Mouse (Mus musculus): ENCODE results near the gene Zfp398. TPM values are rescaled to one million over a fixed set of nuclear protein-coding genes. Genes with fewer than 3 reads are reported as not detected.
A peak's percentile ranks its signal among the peaks of the same experiment; 100 is the strongest.

Zfp398 gene
- total and polyA plus RNA-seq, 3 experiments, result 1.5 to 4.6 (median 2.2) TPM

- in situ Hi-C loops (cut with MboI; ENCODE audit: low pct_ligation_motif_present, low pct_unique_long_range_greater_than_20kb, low sequenced_read_pairs) (no loop called here), dilution Hi-C loops (cut with MboI; ENCODE audit: extremely low pct_ligation_motif_present, extremely low pct_unique_long_range_greater_than_20kb, low sequenced_read_pairs) (no loop called here)
- no peak for DNase-seq (ENCODE audit: extremely low read depth)
- H3K79me2 ChIP-seq (replicated peaks; ENCODE audit: control insufficient read depth, extremely low read depth, insufficient read depth, poor library complexity, severe bottlenecking), result peaks cover 28% of the 10 kb centered on the region
- TF ChIP-seq IRF4 (IDR thresholded peaks at IDR 0.05; ENCODE audit: low read depth, low read length), result no peak
- no peak; the same call in 1 of the 2 replicates for TF ChIP-seq CHD1 (IDR thresholded peaks at IDR 0.05; ENCODE audit: low read depth, low read length)
- TF ChIP-seq ELF1 (IDR thresholded peaks at IDR 0.05; ENCODE audit: low read depth, low read length), result no peak
- peak; percentile 43 for TF ChIP-seq TBP (conservative IDR thresholded peaks at IDR 0.05; ENCODE audit: low read depth, low read length)
- TF ChIP-seq NRF1 (IDR thresholded peaks at IDR 0.05; ENCODE audit: low read depth, low read length), result no peak
- H3K9ac ChIP-seq (ENCODE audit: insufficient read depth, low read depth), result peak overlapping the region; percentile 100
- H3K4me1 ChIP-seq (ENCODE audit: control insufficient read depth in 1 of 2, insufficient read depth in 2 of 2), result peaks cover 3 to 30% of the 10 kb centered on the region in 2 experiments; a peak in 3 of 4 replicates
- no peaks in the 10 kb centered on the region for H3K36me3 ChIP-seq (replicated peaks in 1 of 2; ENCODE audit: control insufficient read depth in 1 of 2, insufficient read depth in 1 of 2, low read length in 1 of 2)
- H3K4me2 ChIP-seq (ENCODE audit: insufficient read depth, low read depth, poor library complexity, severe bottlenecking), result peak overlapping the region; percentile 85
- H3K4me3 ChIP-seq (replicated peaks in 1 of 3; ENCODE audit: low read depth in 2 of 3, low read length in 2 of 3, poor library complexity in 1 of 3), result peak overlapping the region; percentile 74 to 100 (median 88)
- peak overlapping the region; percentile 97; the same call in 1 of the 2 replicates for H3K27ac ChIP-seq (ENCODE audit: insufficient read depth, low read depth)
- no peaks in the 10 kb centered on the region for H3K9me3 ChIP-seq (replicated peaks; ENCODE audit: low read length)
- no peaks in the 10 kb centered on the region for H3K27me3 ChIP-seq (replicated peaks)
These were observed 84.4 kb downstream of the Zfp398 start for GRCm38 (mm10) chr6:47919646-47920446.

- dilution Hi-C loops (cut with MboI; ENCODE audit: extremely low pct_ligation_motif_present, extremely low pct_unique_long_range_greater_than_20kb, low sequenced_read_pairs), result no loop called here
- peak within 1 kb of the TSS; percentile 91 for H3K4me2 ChIP-seq (ENCODE audit: insufficient read depth, low read depth, poor library complexity, severe bottlenecking)
- TF ChIP-seq CHD1 (IDR thresholded peaks at IDR 0.05; ENCODE audit: low read depth, low read length) (no peak), MAFK (IDR thresholded peaks at IDR 0.05; ENCODE audit: insufficient replicate concordance, low read length) (no peak), EP300 (IDR thresholded peaks at IDR 0.05; ENCODE audit: low read length) (no peak), HCFC1 (IDR thresholded peaks at IDR 0.05; ENCODE audit: low read depth, low read length) (peak; percentile 85), TCF12 (IDR thresholded peaks at IDR 0.05; ENCODE audit: low read depth, low read length) (peak; percentile 60; the same call in 1 of the 2 replicates), JUN (IDR thresholded peaks at IDR 0.05; ENCODE audit: insufficient read depth, low read depth, low read length) (no peak), E2F4 (IDR thresholded peaks at IDR 0.05; ENCODE audit: insufficient replicate concordance, low read depth, low read length) (no peak), TBP (conservative IDR thresholded peaks at IDR 0.05; ENCODE audit: low read depth, low read length) (0 out of 2 replicates have a peak, but pooled peaks have one; percentile 32), IRF4 (IDR thresholded peaks at IDR 0.05; ENCODE audit: low read depth, low read length) (peak; percentile 21; the same call in 1 of the 2 replicates), RAD21 (IDR thresholded peaks at IDR 0.05; ENCODE audit: low read depth, low read length) (no peak), CHD2 (IDR thresholded peaks at IDR 0.05; ENCODE audit: low read length) (peak; percentile 69; the same call in 1 of the 2 replicates), SMC3 (IDR thresholded peaks at IDR 0.05; ENCODE audit: low read depth, low read length) (no peak), POLR2A (IDR thresholded peaks at IDR 0.05; ENCODE audit: low read depth, low read length) (peak; percentile 70), USF2 (conservative IDR thresholded peaks at IDR 0.05; ENCODE audit: low read depth, low read length) (no peak), ZMIZ1 (IDR thresholded peaks at IDR 0.05; ENCODE audit: low read depth, low read length) (no peak), NELFE (IDR thresholded peaks at IDR 0.05; ENCODE audit: low read depth, low read length) (peak; percentile 61), MXI1 (IDR thresholded peaks at IDR 0.05; ENCODE audit: low read depth, low read length) (peak; percentile 55; the same call in 1 of the 2 replicates), POLR2AphosphoS2 (IDR thresholded peaks at IDR 0.05; ENCODE audit: low read depth, low read length) (no peak), UBTF (IDR thresholded peaks at IDR 0.05; ENCODE audit: low read depth, low read length) (peak; percentile 95), ZNF384 (IDR thresholded peaks at IDR 0.05; ENCODE audit: low read depth, low read length) (no peak), SIN3A (IDR thresholded peaks at IDR 0.05; ENCODE audit: low read length) (peak; percentile 70), NRF1 (IDR thresholded peaks at IDR 0.05; ENCODE audit: low read depth, low read length) (no peak), MEF2A (IDR thresholded peaks at IDR 0.05; ENCODE audit: borderline replicate concordance, low read depth, low read length) (no peak), CTCF (conservative IDR thresholded peaks at IDR 0.05 in 1 of 2, IDR thresholded peaks at IDR 0.05 in 1 of 2; ENCODE audit: low read depth in 2 of 2, low read length in 2 of 2) (peak in 1 of 2 experiments; percentile 71; a peak in 2 of 4 replicates), JUND (conservative IDR thresholded peaks at IDR 0.05; ENCODE audit: low read depth, low read length) (no peak), MAZ (IDR thresholded peaks at IDR 0.05; ENCODE audit: low read depth, low read length) (peak; percentile 51; the same call in 1 of the 2 replicates), USF1 (IDR thresholded peaks at IDR 0.05; ENCODE audit: low read depth, low read length) (no peak)
These were observed 85.2 kb downstream of the Zfp398 start, which contains the start of gene Zfp212 for GRCm38 (mm10) chr6:47920447-47921340. Gene Zfp212, plus strand, starts transcription at chr6:47920476.

More at GRCm38 (mm10) chr6:47920447-47921340, 85.2 kb downstream of the Zfp398 start, which contains the start of gene Zfp212:
- peak within 1 kb of the TSS; percentile 74 to 100 (median 88) for H3K4me3 ChIP-seq (replicated peaks in 1 of 3; ENCODE audit: low read depth in 2 of 3, low read length in 2 of 3, poor library complexity in 1 of 3)
- peak within 1 kb of the TSS; percentile 100 for H3K9ac ChIP-seq (ENCODE audit: insufficient read depth, low read depth)
- in situ Hi-C loops (cut with MboI; ENCODE audit: low pct_ligation_motif_present, low pct_unique_long_range_greater_than_20kb, low sequenced_read_pairs), result no loop called here
- H3K9me3 ChIP-seq (replicated peaks; ENCODE audit: low read length), result no peaks in the 10 kb centered on the region
- H3K36me3 ChIP-seq (replicated peaks in 1 of 2; ENCODE audit: control insufficient read depth in 1 of 2, insufficient read depth in 1 of 2, low read length in 1 of 2), result peaks cover 0 to 2% of the 10 kb centered on the region in 2 experiments
- peaks cover 30% of the 10 kb centered on the region for H3K79me2 ChIP-seq (replicated peaks; ENCODE audit: control insufficient read depth, extremely low read depth, insufficient read depth, poor library complexity, severe bottlenecking)
- H3K27me3 ChIP-seq (replicated peaks), result no peaks in the 10 kb centered on the region
- peak within 1 kb of the TSS; percentile 97 for H3K27ac ChIP-seq (ENCODE audit: insufficient read depth, low read depth)
- peak; percentile 88 for DNase-seq (ENCODE audit: extremely low read depth)
- H3K4me1 ChIP-seq (ENCODE audit: control insufficient read depth in 1 of 2, insufficient read depth in 2 of 2), result peaks cover 3 to 32% of the 10 kb centered on the region in 2 experiments; a peak in 3 of 4 replicates

Measured in CH12.LX (cell line).